Mouse (Mus musculus) kidney, adult 2 months (tissue): ENCODE data around the gene Bri3bp. TPM values are rescaled to one million over a fixed set of nuclear protein-coding genes. Genes with fewer than 3 reads are reported as not detected.
A peak's percentile ranks its signal among the peaks of the same experiment; 100 is the strongest.

Experiments used
- DNase-seq: peaks from one replicate; pipeline ENCODE4 v3.0.0; 2021
- H3K27ac ChIP-seq: fragments of 200-500 bp; 2 replicates; pipeline ENCODE4 v1.5.1; 2012; ENCODE audit warnings: low read depth, low read length, control low read depth, inconsistent platforms; ENCODE audit not compliant: insufficient read depth
- H3K27me3 ChIP-seq: fragments of 200-500 bp; replicated peaks from 2 replicates; pipeline ENCODE4 v1.6.1; 2012; ENCODE audit warnings: mild to moderate bottlenecking, moderate library complexity, low read length, inconsistent platforms; ENCODE audit not compliant: control insufficient read depth, insufficient read depth
- H3K36me3 ChIP-seq: fragments of 200-500 bp; 2 replicates; pipeline ENCODE4 v1.6.1; 2012; ENCODE audit warnings: mild to moderate bottlenecking, moderate library complexity, low read length, inconsistent platforms; ENCODE audit not compliant: control insufficient read depth, insufficient read depth
- H3K4me1 ChIP-seq: fragments of 200-500 bp; 2 replicates; pipeline ENCODE4 v1.6.1; 2011; ENCODE audit warnings: low read length; ENCODE audit not compliant: control insufficient read depth, insufficient read depth
- H3K4me3 ChIP-seq: fragments of 200-500 bp; 2 replicates; pipeline ENCODE4 v1.5.1; 2011; ENCODE audit warnings: mild to moderate bottlenecking, low read depth, low read length, control low read depth; ENCODE audit not compliant: insufficient read depth
- CTCF ChIP-seq: fragments of 200-500 bp; conservative IDR thresholded peaks from 2 replicates; pipeline ENCODE4 v1.5.1; 2011; ENCODE audit warnings: low read depth, mild to moderate bottlenecking, control low read depth, low read length, moderate library complexity, mixed read lengths; ENCODE audit not compliant: insufficient read depth, insufficient read length
- POLR2A ChIP-seq: fragments of 200-500 bp; IDR thresholded peaks from one replicate; pipeline ENCODE4 v1.6.1; 2011; ENCODE audit warnings: low read depth, low read length, control low read depth
- WGBS: fragments of 180-500 bp; shearing (Covaris S2); methylation state at CpG from one replicate; pipeline ENCODE4 v1.1.7; 2018; 5-methylcytosine and 5-hydroxymethylcytosine counted together
- polyA plus RNA-seq: library from polyadenylated mRNA; depleted of rRNA; stranded (reverse); fragments of >200 nt; gene quantifications from 2 replicates; pipeline ENCODE4 v1.2.3, GENCODE M21; 2012

Gene Bri3bp
- polyA plus RNA-seq, 1 experiment = 13.0 TPM

- Histone ChIP-seq H3K27me3 (no peaks in the 10 kb centered on the region), H3K4me3 (no peak overlapping the region), H3K4me1 (no peaks in the 10 kb centered on the region), H3K36me3 (no peaks in the 10 kb centered on the region), H3K27ac (no peak overlapping the region)
- no peak for DNase-seq
- TF ChIP-seq CTCF (no peak), POLR2A (no peak)
- WGBS = 85% methylated on average over 6 of the region's 6 CpGs
Measured at GRCm38 (mm10) chr5:125456100-125456499, 14.7 kb downstream of the Bri3bp start.

GRCm38 (mm10) chr5:125457538-125457937, 16.2 kb downstream of the Bri3bp start:
- H3K27me3 ChIP-seq = no peaks in the 10 kb centered on the region
- no peak for DNase-seq
- H3K36me3 ChIP-seq = no peaks in the 10 kb centered on the region
- TF ChIP-seq CTCF (no peak), POLR2A (no peak)
- no peak overlapping the region for H3K27ac ChIP-seq
- H3K4me3 ChIP-seq = no peak overlapping the region
- H3K4me1 ChIP-seq = no peaks in the 10 kb centered on the region
- 91% methylated on average over 6 of the region's 6 CpGs for WGBS

GRCm38 (mm10) chr5:125460574-125460973, 19.2 kb downstream of the Bri3bp start:
- Histone ChIP-seq H3K36me3 (no peaks in the 10 kb centered on the region), H3K4me1 (peaks cover 6% of the 10 kb centered on the region; the same call in 1 of the 2 replicates), H3K27me3 (no peaks in the 10 kb centered on the region), H3K27ac (no peak overlapping the region), H3K4me3 (no peak overlapping the region)
- no peak for TF ChIP-seq POLR2A
- no peak; the same call in 1 of the 2 replicates for TF ChIP-seq CTCF
- WGBS = 83% methylated on average over 3 of the region's 3 CpGs
- DNase-seq = no peak

- no peak overlapping the region for H3K4me3 ChIP-seq
- no peaks in the 10 kb centered on the region for H3K36me3 ChIP-seq
- H3K4me1 ChIP-seq = peaks cover 6% of the 10 kb centered on the region; the same call in 1 of the 2 replicates
- no peaks in the 10 kb centered on the region for H3K27me3 ChIP-seq
- no peak overlapping the region for H3K27ac ChIP-seq
- DNase-seq = peak; percentile 84
- TF ChIP-seq CTCF = peak; percentile 87
- no peak for TF ChIP-seq POLR2A
- WGBS = 28% methylated on average over 10 of the region's 10 CpGs
Measured at GRCm38 (mm10) chr5:125461868-125462445, 20.6 kb downstream of the Bri3bp start.

GRCm38 (mm10) chr5:125465192-125465591, 23.8 kb downstream of the Bri3bp start:
- H3K27ac ChIP-seq = peak overlapping the region; percentile 74
- TF ChIP-seq CTCF (no peak), POLR2A (no peak)
- peaks cover 8% of the 10 kb centered on the region; the same call in 1 of the 2 replicates for H3K4me1 ChIP-seq
- DNase-seq = no peak
- H3K36me3 ChIP-seq = no peaks in the 10 kb centered on the region
- H3K4me3 ChIP-seq = no peak overlapping the region
- 24% methylated on average over 7 of the region's 7 CpGs for WGBS
- H3K27me3 ChIP-seq = no peaks in the 10 kb centered on the region

GRCm38 (mm10) chr5:125465701-125466106, 24.3 kb downstream of the Bri3bp start:
- Histone ChIP-seq H3K4me1 (peaks cover 11% of the 10 kb centered on the region; the same call in 1 of the 2 replicates), H3K36me3 (no peaks in the 10 kb centered on the region), H3K4me3 (peak overlapping the region; percentile 11), H3K27me3 (no peaks in the 10 kb centered on the region), H3K27ac (peak overlapping the region; percentile 87; the same call in 1 of the 2 replicates)
- DNase-seq = peak; percentile 99
- under 1% methylated on average over 25 of the region's 25 CpGs for WGBS
- TF ChIP-seq CTCF (no peak), POLR2A (peak; percentile 82)

GRCm38 (mm10) chr5:125466483-125466882, 25.1 kb downstream of the Bri3bp start:
- peak; percentile 73 for DNase-seq
- no peak for TF ChIP-seq POLR2A
- no peak for TF ChIP-seq CTCF
- Histone ChIP-seq H3K36me3 (no peaks in the 10 kb centered on the region), H3K27me3 (no peaks in the 10 kb centered on the region), H3K4me3 (no peak overlapping the region), H3K27ac (peak overlapping the region; percentile 87), H3K4me1 (peaks cover 13% of the 10 kb centered on the region; the same call in 1 of the 2 replicates)
- 57% methylated on average over 5 of the region's 5 CpGs for WGBS
